Mouse (Mus musculus) MEL (cell line): ENCODE measurements around the gene Abcb11. TPM values are rescaled to one million over a fixed set of nuclear protein-coding genes. Genes with fewer than 3 reads are reported as not detected.

Experiments used
- DNase-seq: peaks from one replicate; pipeline ENCODE4 v3.0.0; 2011; ENCODE audit warnings: low read depth, low spot score
- H3K27ac ChIP-seq: 2 replicates; pipeline ENCODE4 v1.5.1; 2012; ENCODE audit warnings: low read depth, mild to moderate bottlenecking, control low read depth, low read length, moderate library complexity; ENCODE audit not compliant: control insufficient read depth
- H3K27me3 ChIP-seq, 2 experiments: fragments of 150-350 bp in 1 of 2; sonication (generic) in 1 of 2; 2 replicates each; pipeline ENCODE4 v1.6.1; 2012; ENCODE audit warnings: low read length in 2 of 2, mild to moderate bottlenecking in 2 of 2, improper control_type of control experiment in 1 of 2, moderate library complexity in 1 of 2; ENCODE audit not compliant: insufficient read depth in 2 of 2, control insufficient read depth in 1 of 2
- H3K36me3 ChIP-seq, 2 experiments: 2 replicates each; pipeline ENCODE4 v1.6.1; 2012 to 2014; ENCODE audit warnings: low read length in 2 of 2, improper control_type of control experiment in 1 of 2, inconsistent platforms in 1 of 2, mild to moderate bottlenecking in 1 of 2; ENCODE audit not compliant: insufficient read depth in 2 of 2, control insufficient read depth in 1 of 2
- H3K4me1 ChIP-seq, 2 experiments: fragments of 150-350 bp in 1 of 2; sonication (generic) in 1 of 2; 2 replicates each; pipeline ENCODE4 v1.6.1; 2012; ENCODE audit warnings: low read length in 2 of 2, improper control_type of control experiment in 1 of 2, mild to moderate bottlenecking in 1 of 2; ENCODE audit not compliant: insufficient read depth in 2 of 2, control insufficient read depth in 1 of 2
- H3K4me3 ChIP-seq, 2 experiments: fragments of 150-350 bp in 1 of 2; sonication (generic) in 1 of 2; 2 replicates each; pipeline ENCODE4 v1.5.1; 2012; ENCODE audit warnings: low read depth in 2 of 2, low read length in 2 of 2, mild to moderate bottlenecking in 2 of 2, moderate library complexity in 2 of 2, control low read depth in 1 of 2, improper control_type of control experiment in 1 of 2; ENCODE audit not compliant: control insufficient read depth in 1 of 2, insufficient read depth in 1 of 2
- H3K79me2 ChIP-seq: 2 replicates; pipeline ENCODE4 v1.6.1; 2012; ENCODE audit warnings: mild to moderate bottlenecking, low read length, moderate library complexity; ENCODE audit not compliant: control insufficient read depth, poor library complexity, insufficient read depth
- H3K9ac ChIP-seq: 2 replicates; pipeline ENCODE4 v1.6.1; 2012; ENCODE audit warnings: low read depth, mild to moderate bottlenecking, control low read depth, low read length, moderate library complexity; ENCODE audit not compliant: control insufficient read depth, poor library complexity, severe bottlenecking
- H3K9me3 ChIP-seq: fragments of 150-350 bp; sonication (generic); replicated peaks from 2 replicates; pipeline ENCODE4 v1.6.1; 2012; ENCODE audit warnings: mild to moderate bottlenecking, low read length, improper control_type of control experiment, moderate library complexity; ENCODE audit not compliant: insufficient read depth
- BHLHE40 ChIP-seq: IDR thresholded peaks from 2 replicates; pipeline ENCODE4 v1.6.1; 2012; ENCODE audit warnings: low read depth, mild to moderate bottlenecking, inconsistent platforms, low read length, improper control_type of control experiment, borderline replicate concordance
- CHD2 ChIP-seq: IDR thresholded peaks from 2 replicates; pipeline ENCODE4 v1.6.1; 2011; ENCODE audit warnings: low read length, improper control_type of control experiment
- CTCF ChIP-seq, 3 experiments: IDR thresholded peaks in 2 of 3; conservative IDR thresholded peaks in 1 of 3; 2 replicates each; pipeline ENCODE4 v1.5.1; 2011 to 2012; ENCODE audit warnings: low read length in 3 of 3, low read depth in 2 of 3, mild to moderate bottlenecking in 2 of 3, improper control_type of control experiment in 1 of 3, inconsistent platforms in 1 of 3, mixed read lengths in 1 of 3, moderate library complexity in 1 of 3; ENCODE audit not compliant: control insufficient read depth in 1 of 3, insufficient read depth in 1 of 3, poor library complexity in 1 of 3, severe bottlenecking in 1 of 3
- ELF1 ChIP-seq: IDR thresholded peaks from 2 replicates; pipeline ENCODE4 v1.6.1; 2014; ENCODE audit warnings: low read depth, mild to moderate bottlenecking, inconsistent platforms, low read length, improper control_type of control experiment, moderate library complexity
- EP300 ChIP-seq, 2 experiments: IDR thresholded peaks; 2 replicates each; pipeline ENCODE4 v1.6.1; 2011; ENCODE audit warnings: improper control_type of control experiment in 2 of 2, low read length in 2 of 2, low read depth in 1 of 2, mild to moderate bottlenecking in 1 of 2
- ETS1 ChIP-seq: IDR thresholded peaks from 2 replicates; pipeline ENCODE4 v1.6.1; 2012; ENCODE audit warnings: low read depth, mild to moderate bottlenecking, inconsistent platforms, low read length, improper control_type of control experiment, moderate library complexity
- GATA1 ChIP-seq: IDR thresholded peaks from 2 replicates; pipeline ENCODE4 v1.6.1; 2011; ENCODE audit warnings: low read depth, low read length, improper control_type of control experiment
- KAT2A ChIP-seq: conservative IDR thresholded peaks from 2 replicates; pipeline ENCODE4 v1.6.1; 2012; ENCODE audit warnings: low read depth, low read length, improper control_type of control experiment, inconsistent platforms
- MAFK ChIP-seq: IDR thresholded peaks from 2 replicates; pipeline ENCODE4 v1.6.1; 2011; ENCODE audit warnings: low read depth, mild to moderate bottlenecking, low read length, improper control_type of control experiment, borderline replicate concordance
- MAX ChIP-seq: IDR thresholded peaks from 2 replicates; pipeline ENCODE4 v1.6.1; 2011; ENCODE audit warnings: low read length, improper control_type of control experiment
- MXI1 ChIP-seq: IDR thresholded peaks from 2 replicates; pipeline ENCODE4 v1.6.1; 2011; ENCODE audit warnings: mild to moderate bottlenecking, low read depth, low read length, improper control_type of control experiment
- MYB ChIP-seq: IDR thresholded peaks from 2 replicates; pipeline ENCODE4 v1.6.1; 2011; ENCODE audit warnings: mild to moderate bottlenecking, low read depth, low read length, improper control_type of control experiment
- NRF1 ChIP-seq: IDR thresholded peaks from 2 replicates; pipeline ENCODE4 v1.6.1; 2014; ENCODE audit warnings: low read depth, mild to moderate bottlenecking, inconsistent platforms, low read length, improper control_type of control experiment, moderate library complexity; ENCODE audit not compliant: poor library complexity, insufficient read depth, severe bottlenecking
- POLR2A ChIP-seq, 2 experiments: IDR thresholded peaks; 2 replicates each; pipeline ENCODE4 v1.6.1; 2011 to 2012; ENCODE audit warnings: low read length in 2 of 2, mild to moderate bottlenecking in 2 of 2, control low read depth in 1 of 2, improper control_type of control experiment in 1 of 2, low read depth in 1 of 2, moderate library complexity in 1 of 2; ENCODE audit not compliant: control insufficient read depth in 1 of 2, insufficient read depth in 1 of 2, poor library complexity in 1 of 2
- POLR2AphosphoS2 ChIP-seq: IDR thresholded peaks from 2 replicates; pipeline ENCODE4 v1.6.1; 2011; ENCODE audit warnings: low read length, improper control_type of control experiment
- RAD21 ChIP-seq: IDR thresholded peaks from 2 replicates; pipeline ENCODE4 v1.6.1; 2011; ENCODE audit warnings: mild to moderate bottlenecking, low read depth, low read length, improper control_type of control experiment
- RCOR1 ChIP-seq: IDR thresholded peaks from 2 replicates; pipeline ENCODE4 v1.6.1; 2012; ENCODE audit warnings: low read depth, mild to moderate bottlenecking, inconsistent platforms, low read length, improper control_type of control experiment
- SMC3 ChIP-seq: IDR thresholded peaks from 2 replicates; pipeline ENCODE4 v1.6.1; 2011; ENCODE audit warnings: low read depth, low read length, improper control_type of control experiment
- TCF12 ChIP-seq: IDR thresholded peaks from 2 replicates; pipeline ENCODE4 v1.6.1; 2014; ENCODE audit warnings: low read depth, mild to moderate bottlenecking, inconsistent platforms, low read length, improper control_type of control experiment, moderate library complexity
- UBTF ChIP-seq: IDR thresholded peaks from 2 replicates; pipeline ENCODE4 v1.6.1; 2012; ENCODE audit warnings: low read depth, mild to moderate bottlenecking, inconsistent platforms, low read length, improper control_type of control experiment, moderate library complexity, borderline replicate concordance; ENCODE audit not compliant: insufficient read depth
- USF1 ChIP-seq: IDR thresholded peaks from 2 replicates; pipeline ENCODE4 v1.6.1; 2014; ENCODE audit warnings: low read depth, mild to moderate bottlenecking, inconsistent platforms, low read length, improper control_type of control experiment, moderate library complexity
- ZC3H11A ChIP-seq: IDR thresholded peaks from 2 replicates; pipeline ENCODE4 v1.6.1; 2012; ENCODE audit warnings: low read depth, mild to moderate bottlenecking, inconsistent platforms, low read length, improper control_type of control experiment
- ZMIZ1 ChIP-seq: IDR thresholded peaks from 2 replicates; pipeline ENCODE4 v1.6.1; 2012; ENCODE audit warnings: low read depth, mild to moderate bottlenecking, inconsistent platforms, low read length, improper control_type of control experiment, moderate library complexity
- ZNF384 ChIP-seq: IDR thresholded peaks from 2 replicates; pipeline ENCODE4 v1.6.1; 2012; ENCODE audit warnings: low read depth, mild to moderate bottlenecking, inconsistent platforms, low read length, improper control_type of control experiment
- polyA plus RNA-seq, 2 experiments: library from polyadenylated mRNA; stranded (reverse) in 1 of 2; unstranded in 1 of 2; fragments of >175 nt in 1 of 2; fragments of >200 nt in 1 of 2; gene quantifications; 2 replicates each; pipeline versions ENCODE4 v1.2.1 to v1.2.4; 2012; ENCODE audit warnings: low replicate concordance in 2 of 2, low read depth in 1 of 2; ENCODE audit not compliant: insufficient read length in 2 of 2, insufficient read depth in 1 of 2, missing spikeins in 1 of 2
- total RNA-seq: library from RNA; depleted of rRNA; stranded (reverse); fragments of 300-350 nt; gene quantifications from 2 replicates; pipeline ENCODE4 v1.2.3, GENCODE M21; 2012

The Abcb11 gene
- total and polyA plus RNA-seq, 3 experiments = not detected

- no peaks in the 10 kb centered on the region for H3K9me3 ChIP-seq
- H3K27ac ChIP-seq = no peak overlapping the region
- no peaks in the 10 kb centered on the region for H3K79me2 ChIP-seq
- no peaks in the 10 kb centered on the region; a peak in 1 of 4 replicates for H3K27me3 ChIP-seq
- no peaks in the 10 kb centered on the region for H3K4me1 ChIP-seq
- H3K9ac ChIP-seq = no peak overlapping the region
- H3K4me3 ChIP-seq = no peak overlapping the region
- DNase-seq = no peak
- H3K36me3 ChIP-seq = no peaks in the 10 kb centered on the region
- TF ChIP-seq SMC3 (no peak), ZMIZ1 (no peak), CTCF (IDR thresholded peaks at IDR 0.05 in 2 of 3, conservative IDR thresholded peaks at IDR 0.05 in 1 of 3; ENCODE audit: control insufficient read depth in 1 of 3, insufficient read depth in 1 of 3, low read depth in 2 of 3, low read length in 3 of 3, poor library complexity in 1 of 3, severe bottlenecking in 1 of 3) (no peak), MAFK (no peak), MAX (no peak), EP300 (IDR thresholded peaks at IDR 0.05; ENCODE audit: low read depth in 1 of 2, low read length in 2 of 2) (no peak), USF1 (no peak), RAD21 (no peak), MYB (no peak), KAT2A (no peak), UBTF (no peak), ZC3H11A (no peak), GATA1 (no peak)
These were observed 129.8 kb downstream of the Abcb11 start for GRCm38 (mm10) chr2:69212652-69213051.

GRCm38 (mm10) chr2:69210773-69211172, 131.6 kb downstream of the Abcb11 start, which contains the start of gene G6pc2:
Gene G6pc2 (plus strand): TSS chr2:69211073.
- TF ChIP-seq KAT2A = no peak
- TF ChIP-seq TCF12 = no peak
- TF ChIP-seq MXI1 = no peak
- TF ChIP-seq, all 39 proteins: peak for 0
- H3K9ac ChIP-seq = no peak within 1 kb of the TSS
- no peaks in the 10 kb centered on the region; the same call in 1 of the 2 replicates for H3K79me2 ChIP-seq
- H3K27me3 ChIP-seq = no peaks in the 10 kb centered on the region; a peak in 1 of 4 replicates
- no peak for DNase-seq
- H3K36me3 ChIP-seq = no peaks in the 10 kb centered on the region
- no peak within 1 kb of the TSS for H3K4me3 ChIP-seq
- H3K4me1 ChIP-seq = no peaks in the 10 kb centered on the region
- no peak within 1 kb of the TSS for H3K27ac ChIP-seq
- no peaks in the 10 kb centered on the region for H3K9me3 ChIP-seq

- TF ChIP-seq POLR2A (IDR thresholded peaks at IDR 0.05; ENCODE audit: control insufficient read depth in 1 of 2, insufficient read depth in 1 of 2, low read depth in 1 of 2, low read length in 2 of 2, poor library complexity in 1 of 2) (no peak), CHD2 (no peak), UBTF (no peak), NRF1 (no peak), ZMIZ1 (no peak), MAFK (no peak), ZNF384 (no peak), POLR2AphosphoS2 (no peak), RCOR1 (no peak), ELF1 (no peak), BHLHE40 (no peak), ETS1 (no peak), SMC3 (no peak)
These were observed 132.7 kb downstream of the Abcb11 start for GRCm38 (mm10) chr2:69209684-69210083.

More at GRCm38 (mm10) chr2:69209684-69210083, 132.7 kb downstream of the Abcb11 start:
- Histone ChIP-seq H3K9me3 (no peaks in the 10 kb centered on the region), H3K36me3 (peaks cover 0 to 3% of the 10 kb centered on the region in 2 experiments; a peak in 1 of 4 replicates), H3K4me1 (no peaks in the 10 kb centered on the region), H3K27ac (no peak overlapping the region), H3K4me3 (no peak overlapping the region), H3K79me2 (peaks cover 5% of the 10 kb centered on the region; the same call in 1 of the 2 replicates), H3K9ac (no peak overlapping the region), H3K27me3 (no peaks in the 10 kb centered on the region)
- no peak for DNase-seq
